Mouse (Mus musculus) lung, adult 2 months (tissue): Measurements from ENCODE around the gene Rmnd1.

Experiments used
- CTCF ChIP-seq: fragments of 200-500 bp; IDR thresholded peaks from 2 replicates; pipeline ENCODE4 v1.5.1; 2011; ENCODE audit warnings: mild to moderate bottlenecking, low read length, control low read depth; ENCODE audit not compliant: insufficient read depth
- POLR2A ChIP-seq: fragments of 200-500 bp; IDR thresholded peaks from 2 replicates; pipeline ENCODE4 v1.6.1; 2011; ENCODE audit warnings: low read depth, mild to moderate bottlenecking, control low read depth, low read length, borderline replicate concordance; ENCODE audit errors: extremely low read depth

DNA sequence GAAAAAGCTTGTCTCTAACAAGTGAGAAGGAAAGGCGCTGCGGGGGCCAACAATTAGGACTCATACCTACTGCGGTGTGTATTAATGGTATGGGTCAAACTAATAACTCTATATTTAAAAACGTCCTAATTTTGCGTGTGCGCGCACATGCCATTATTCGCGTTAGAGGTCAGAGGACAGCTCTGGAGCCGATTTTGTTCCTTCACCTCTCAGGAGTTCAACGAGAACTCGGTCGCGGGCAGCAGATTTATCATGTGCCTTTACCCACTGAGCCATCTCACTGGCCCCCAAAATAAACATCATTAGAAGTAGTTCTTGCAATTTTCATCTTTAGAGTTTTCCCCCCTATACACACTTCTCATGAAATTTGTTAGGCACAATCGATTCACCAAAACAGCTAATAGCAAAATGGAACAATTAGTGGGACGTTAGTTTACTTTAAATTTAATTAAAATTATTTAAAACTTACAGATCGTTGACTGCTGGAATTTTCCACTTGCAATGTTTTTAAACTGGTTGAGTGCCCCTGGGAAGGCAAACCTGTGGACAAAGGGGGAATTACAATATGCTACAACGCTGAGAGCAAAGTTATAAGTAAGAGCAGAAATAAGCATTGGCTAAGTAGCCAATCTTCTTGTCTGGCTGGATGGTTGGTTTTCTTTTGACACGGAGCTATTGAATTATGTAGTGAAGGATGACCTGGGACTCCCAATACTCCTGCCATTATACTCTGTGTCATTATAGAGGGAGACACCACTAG lies 988 bp upstream of the Rmnd1 start:
- TF ChIP-seq CTCF (no peak), POLR2A (no peak)
